ENCODE assay signal across 8 mouse cellular contexts in genomic region chr9:65293973-65294715, GRCm38 (mm10). TPM values are rescaled to one million over a fixed set of nuclear protein-coding genes. Genes with fewer than 3 reads are reported as not detected.
DNase-seq lines count a peak whose midpoint lies in the region; ATAC-seq lines count a peak whose summit lies in the region.

Gene Clpx (plus strand): TSS chr9:65294260.

- ATAC-seq in inflammation-experienced regulatory T-cells, adult 6 months, result peak; percentile 69
- peak; percentile 89 for ATAC-seq in megakaryocyte-erythroid progenitor cell, adult 5-6 weeks (replicated peaks; ENCODE audit: low FRiP score, low TSS enrichment, poor library complexity, severe bottlenecking)

- intact Hi-C loops in gastrocnemius, postnatal 14 days (cut with DNase I; ENCODE audit: low total_unique reads), result loop anchor here (10.0 kb wide), 1 partner anchor 249 kb away; no protein-coding TSS in a partner anchor
- intact Hi-C loops in left cerebral cortex, postnatal 10 days (cut with DNase I), result no loop called here

- peak; percentile 98 to 99 for DNase-seq in adrenal gland, adult (ENCODE audit: inconsistent age in 2 of 2, low spot score in 1 of 2)
- DNase-seq in embryo, embryonic 10.5 days (ENCODE audit: low spot score), result peak; percentile 100
- DNase-seq in gastrocnemius, postnatal 14 days, result peak; percentile 99
- DNase-seq in left cerebral cortex, postnatal 10 days (ENCODE audit: extremely low spot score in 1 of 2, low spot score in 2 of 2), result peak; percentile 97 to 99
- peak; percentile 97 for DNase-seq in right cerebral cortex, postnatal 25 days
- DNase-seq in urinary bladder, postnatal 4 days (ENCODE audit: low spot score in 2 of 2), result peak; percentile 98

RNA-seq across cellular contexts. Expression of gene Clpx, which starts in this region (rescaled TPM):
- 10 to 100 TPM; 56.9 to 75.9 TPM for total RNA-seq in gastrocnemius, postnatal 14 days (2021)
- polyA plus RNA-seq in inflammation-experienced regulatory T-cells, adult 6 months (2017; shearing (Covaris generic)), result 10 to 100 TPM; 29.8 to 41.8 (median 37.4) TPM
- total RNA-seq in left cerebral cortex, postnatal 10 days (2021), result 10 to 100 TPM; 25.3 to 25.4 TPM
- 28.7 and 29.0 TPM in 2 replicates for total RNA-seq in megakaryocyte-erythroid progenitor cell, adult 5-6 weeks (2014; fragmentation: Nextera tagmentation)
- 66.6 and 73.0 TPM in 2 replicates for total RNA-seq in megakaryocyte-erythroid progenitor cell, adult 5-6 weeks (2017)

Comparison
In these comparisons a context has a peak if more than half of its experiments do, and no peak if none do; other contexts are left out.
1. Peak in every context shown above with its lines: DNase-seq and ATAC-seq.